Mouse (Mus musculus) liver, embryonic 11.5 days (tissue): ENCODE data around the gene Tfip11. TPM values are rescaled to one million over a fixed set of nuclear protein-coding genes. Genes with fewer than 3 reads are reported as not detected.

Experiments
- ATAC-seq: fragments of 200-750 bp; cut with Nextera tagmentation; replicated peaks from 2 replicates; pipeline ENCODE4 v1.8.0; 2017; ENCODE audit warnings: moderate number of reproducible peaks, mild to moderate bottlenecking, moderate TSS enrichment, moderate library complexity; ENCODE audit not compliant: low FRiP score
- DNase-seq: peaks from one replicate; pipeline ENCODE4 v3.0.0-alpha.2; 2017; ENCODE audit warnings: low spot score
- H3K27ac ChIP-seq: fragments of 300-500 bp; sonication (generic); 2 replicates; pipeline ENCODE4 v1.5.1; 2014; ENCODE audit warnings: mild to moderate bottlenecking, low read depth, low read length, control low read depth
- H3K27me3 ChIP-seq: fragments of 300-500 bp; sonication (generic); replicated peaks from 2 replicates; pipeline ENCODE4 v1.6.1; 2014; ENCODE audit warnings: low read length, mixed read lengths; ENCODE audit not compliant: control insufficient read depth, insufficient read depth
- H3K36me3 ChIP-seq: fragments of 300-500 bp; sonication (generic); 2 replicates; pipeline ENCODE4 v1.6.1; 2014; ENCODE audit warnings: mild to moderate bottlenecking, low read length, moderate library complexity, mixed read lengths; ENCODE audit not compliant: control insufficient read depth, insufficient read depth
- H3K4me1 ChIP-seq: fragments of 300-500 bp; sonication (generic); replicated peaks from 2 replicates; pipeline ENCODE4 v1.6.1; 2014; ENCODE audit warnings: low read length, mixed read lengths; ENCODE audit not compliant: control insufficient read depth, insufficient read depth
- H3K4me2 ChIP-seq: fragments of 300-500 bp; sonication (generic); 2 replicates; pipeline ENCODE4 v1.6.1; 2014; ENCODE audit warnings: mild to moderate bottlenecking, control low read depth, moderate library complexity
- H3K4me3 ChIP-seq: fragments of 300-500 bp; sonication (generic); 2 replicates; pipeline ENCODE4 v1.5.1; 2014; ENCODE audit warnings: low read depth, low read length, control low read depth
- H3K9ac ChIP-seq: fragments of 300-500 bp; sonication (generic); 2 replicates; pipeline ENCODE4 v1.6.1; 2014; ENCODE audit warnings: low read depth, low read length, control low read depth
- H3K9me3 ChIP-seq: fragments of 300-500 bp; sonication (generic); 2 replicates; pipeline ENCODE4 v1.6.1; 2016; ENCODE audit warnings: low read length, inconsistent platforms, mixed read lengths; ENCODE audit not compliant: control insufficient read depth
- WGBS: fragments of 180-500 bp; shearing (Covaris S2); extraction: QIAGEN DNeasy Blood & Tissue Kit; methylation state at CpG from one replicate; pipeline ENCODE4 v1.1.7; 2014; 5-methylcytosine and 5-hydroxymethylcytosine counted together
- polyA plus RNA-seq: library from polyadenylated mRNA; unstranded; fragments of >200 nt; fragmentation: Nextera tagmentation; extraction: Ambion mirVana; gene quantifications from 2 replicates; pipeline ENCODE4 v1.2.1, GENCODE M21; 2014

The Tfip11 gene
- 24.5 and 30.5 TPM in 2 replicates for polyA plus RNA-seq

GRCm38 (mm10) chr5:112325546-112326445, at the start of gene Tfip11:
Gene Tfip11 (plus strand): TSS chr5:112326358.
- H3K4me1 ChIP-seq = peaks cover 18% of the 10 kb centered on the region
- no peaks in the 10 kb centered on the region for H3K27me3 ChIP-seq
- H3K27ac ChIP-seq = peak within 1 kb of the TSS; percentile 80
- DNase-seq (peak; percentile 97), ATAC-seq (peak; percentile 63)
- no peaks in the 10 kb centered on the region for H3K9me3 ChIP-seq
- peak within 1 kb of the TSS; percentile 89 for H3K9ac ChIP-seq
- H3K4me2 ChIP-seq = peak within 1 kb of the TSS; percentile 76
- peak within 1 kb of the TSS; percentile 99 for H3K4me3 ChIP-seq
- H3K36me3 ChIP-seq = peaks cover 24% of the 10 kb centered on the region
- WGBS = 7% methylated on average over 48 of the region's 48 CpGs

GRCm38 (mm10) chr5:112276907-112277348, 49.2 kb upstream of the Tfip11 start:
- Histone ChIP-seq H3K9ac (peak overlapping the region; percentile 89), H3K4me1 (peaks cover 46% of the 10 kb centered on the region), H3K27me3 (no peaks in the 10 kb centered on the region), H3K4me3 (peak overlapping the region; percentile 83), H3K9me3 (no peaks in the 10 kb centered on the region), H3K36me3 (no peaks in the 10 kb centered on the region), H3K4me2 (peak overlapping the region; percentile 83), H3K27ac (peak overlapping the region; percentile 63)
- 1% methylated on average over 24 of the region's 24 CpGs for WGBS
- ATAC-seq = peak; percentile 22; the same call in 1 of the 2 replicates
- DNase-seq = peak; percentile 72

- DNase-seq (no peak), ATAC-seq (no peak)
- peak overlapping the region; percentile 89; the same call in 1 of the 2 replicates for H3K9ac ChIP-seq
- H3K4me2 ChIP-seq = peak overlapping the region; percentile 83
- H3K27me3 ChIP-seq = no peaks in the 10 kb centered on the region
- H3K4me3 ChIP-seq = peak overlapping the region; percentile 83
- H3K36me3 ChIP-seq = no peaks in the 10 kb centered on the region
- H3K4me1 ChIP-seq = peaks cover 56% of the 10 kb centered on the region
- no peak overlapping the region for H3K27ac ChIP-seq
- no peaks in the 10 kb centered on the region for H3K9me3 ChIP-seq
- WGBS = 67% methylated on average over 11 of the region's 11 CpGs
Measured at GRCm38 (mm10) chr5:112277906-112278470, 48.2 kb upstream of the Tfip11 start.

- Histone ChIP-seq H3K4me1 (peaks cover 70% of the 10 kb centered on the region), H3K27ac (peak overlapping the region; percentile 60), H3K27me3 (no peaks in the 10 kb centered on the region), H3K4me2 (peak overlapping the region; percentile 83), H3K9me3 (no peaks in the 10 kb centered on the region), H3K9ac (peak overlapping the region; percentile 49), H3K36me3 (no peaks in the 10 kb centered on the region), H3K4me3 (peak overlapping the region; percentile 11; the same call in 1 of the 2 replicates)
- WGBS = 58% methylated on average over 17 of the region's 17 CpGs
- ATAC-seq (no peak), DNase-seq (no peak)
Measured at GRCm38 (mm10) chr5:112279181-112280021, 46.8 kb upstream of the Tfip11 start.

- Histone ChIP-seq H3K27me3 (no peaks in the 10 kb centered on the region), H3K27ac (peak overlapping the region; percentile 60), H3K9ac (peak overlapping the region; percentile 49), H3K9me3 (no peaks in the 10 kb centered on the region), H3K4me2 (peak overlapping the region; percentile 83), H3K4me1 (peaks cover 74% of the 10 kb centered on the region), H3K4me3 (0 out of 2 replicates have a peak overlapping the region, but pooled peaks have one; percentile 11), H3K36me3 (no peaks in the 10 kb centered on the region)
- WGBS = 54% methylated on average over 7 of the region's 7 CpGs
- DNase-seq = no peak
- ATAC-seq = no peak
Measured at GRCm38 (mm10) chr5:112280151-112280550, 46.0 kb upstream of the Tfip11 start.

- H3K4me1 ChIP-seq = peaks cover 79% of the 10 kb centered on the region
- no peak for ATAC-seq
- 73% methylated on average over 15 of the region's 15 CpGs for WGBS
- no peaks in the 10 kb centered on the region; the same call in 1 of the 2 replicates for H3K36me3 ChIP-seq
- H3K27ac ChIP-seq = peak overlapping the region; percentile 81
- H3K4me3 ChIP-seq = peak overlapping the region; percentile 13; the same call in 1 of the 2 replicates
- peak overlapping the region; percentile 83 for H3K4me2 ChIP-seq
- H3K9me3 ChIP-seq = no peaks in the 10 kb centered on the region
- H3K27me3 ChIP-seq = no peaks in the 10 kb centered on the region
- DNase-seq = no peak
- peak overlapping the region; percentile 49; the same call in 1 of the 2 replicates for H3K9ac ChIP-seq
Measured at GRCm38 (mm10) chr5:112280863-112281660, 45.1 kb upstream of the Tfip11 start.

GRCm38 (mm10) chr5:112281676-112282075, 44.5 kb upstream of the Tfip11 start:
- Histone ChIP-seq H3K4me2 (peak overlapping the region; percentile 30), H3K27ac (peak overlapping the region; percentile 81)
- no peak for DNase-seq

More at GRCm38 (mm10) chr5:112281676-112282075, 44.5 kb upstream of the Tfip11 start:
- Histone ChIP-seq H3K9ac (no peak overlapping the region), H3K9me3 (no peaks in the 10 kb centered on the region), H3K36me3 (no peaks in the 10 kb centered on the region; the same call in 1 of the 2 replicates), H3K27me3 (no peaks in the 10 kb centered on the region), H3K4me1 (peaks cover 85% of the 10 kb centered on the region), H3K4me3 (no peak overlapping the region; the same call in 1 of the 2 replicates)
- no peak for ATAC-seq
- WGBS = 74% methylated on average over 4 of the region's 4 CpGs
